Mouse (Mus musculus) liver, embryonic 16.5 days (tissue): ENCODE measurements around the gene Arhgap28. TPM values are rescaled to one million over a fixed set of nuclear protein-coding genes. Genes with fewer than 3 reads are reported as not detected.

ENCODE experiments used
- ATAC-seq: fragments of 200-750 bp; cut with Nextera tagmentation; 2 replicates; pipeline ENCODE4 v1.8.0; 2017; ENCODE audit warnings: low read depth, mild to moderate bottlenecking, moderate number of reproducible peaks, moderate library complexity
- H3K27ac ChIP-seq: fragments of 300-500 bp; sonication (generic); 2 replicates; pipeline ENCODE4 v1.5.1; 2014; ENCODE audit warnings: mild to moderate bottlenecking, low read length
- H3K27me3 ChIP-seq: fragments of 300-500 bp; sonication (generic); 2 replicates; pipeline ENCODE4 v1.6.1; 2014; ENCODE audit warnings: low read depth, low read length, mixed read lengths; ENCODE audit not compliant: control insufficient read depth, insufficient read depth
- H3K36me3 ChIP-seq: fragments of 300-500 bp; sonication (generic); 2 replicates; pipeline ENCODE4 v1.6.1; 2014; ENCODE audit warnings: mild to moderate bottlenecking; ENCODE audit not compliant: control insufficient read depth, insufficient read depth
- H3K4me1 ChIP-seq: fragments of 300-500 bp; sonication (generic); 2 replicates; pipeline ENCODE4 v1.6.1; 2014; ENCODE audit warnings: low read depth, low read length, mixed read lengths; ENCODE audit not compliant: control insufficient read depth
- H3K4me2 ChIP-seq: fragments of 300-500 bp; sonication (generic); 2 replicates; pipeline ENCODE4 v1.6.1; 2014; ENCODE audit warnings: low read depth, low read length, mixed read lengths
- H3K4me3 ChIP-seq: fragments of 300-500 bp; sonication (generic); 2 replicates; pipeline ENCODE4 v1.5.1; 2014; ENCODE audit warnings: low read depth, mild to moderate bottlenecking, low read length
- H3K9ac ChIP-seq: fragments of 300-500 bp; sonication (generic); 2 replicates; pipeline ENCODE4 v1.6.1; 2014; ENCODE audit warnings: low read depth, low read length
- H3K9me3 ChIP-seq: fragments of 300-500 bp; sonication (generic); replicated peaks from 2 replicates; pipeline ENCODE4 v1.6.1; 2016; ENCODE audit warnings: low read length; ENCODE audit not compliant: control insufficient read depth
- WGBS: fragments of 180-500 bp; shearing (Covaris S2); extraction: QIAGEN DNeasy Blood & Tissue Kit; methylation state at CpG from one replicate; pipeline ENCODE4 v1.1.7; 2014; ENCODE audit not compliant: insufficient replicate concordance; 5-methylcytosine and 5-hydroxymethylcytosine counted together
- polyA plus RNA-seq: library from polyadenylated mRNA; unstranded; fragments of >200 nt; fragmentation: Nextera tagmentation; extraction: Ambion mirVana; gene quantifications from 2 replicates; pipeline ENCODE4 v1.2.1, GENCODE M21; 2015

Gene Arhgap28
- polyA plus RNA-seq, 1 experiment from 2014 or later, result 1.3 TPM

GRCm38 (mm10) chr17:67908537-67908936 lies 95.4 kb downstream of the Arhgap28 start:
- Histone ChIP-seq H3K4me2 (no peak overlapping the region), H3K9ac (no peak overlapping the region), H3K27me3 (no peaks in the 10 kb centered on the region), H3K4me3 (no peak overlapping the region), H3K9me3 (no peaks in the 10 kb centered on the region), H3K36me3 (no peaks in the 10 kb centered on the region), H3K27ac (no peak overlapping the region), H3K4me1 (no peaks in the 10 kb centered on the region)
- WGBS, result 71% methylated on average over 4 of the region's 4 CpGs
- no peak for ATAC-seq

DNA sequence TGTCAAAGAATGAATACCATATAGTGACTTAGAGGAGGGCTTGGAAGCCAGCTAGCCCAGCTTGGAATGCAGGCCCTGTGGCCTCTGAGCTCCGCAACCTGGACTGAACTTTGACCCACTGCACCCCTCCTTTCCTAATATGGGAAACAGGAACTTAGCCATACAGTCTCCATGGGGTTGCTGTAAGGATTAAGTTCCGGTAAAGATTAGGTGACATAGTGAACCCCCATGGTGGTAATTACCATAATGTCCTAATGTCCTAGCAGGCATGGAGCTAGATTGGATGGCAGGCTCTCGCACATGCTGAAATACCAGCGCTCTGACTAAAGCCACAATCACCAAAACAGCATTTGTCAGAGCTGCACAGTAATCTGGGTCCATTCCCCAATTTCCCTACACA lies 95.8 kb downstream of the Arhgap28 start:
- Histone ChIP-seq H3K4me2 (no peak overlapping the region), H3K27me3 (no peaks in the 10 kb centered on the region), H3K4me3 (no peak overlapping the region), H3K9me3 (no peaks in the 10 kb centered on the region), H3K4me1 (no peaks in the 10 kb centered on the region), H3K36me3 (no peaks in the 10 kb centered on the region), H3K9ac (no peak overlapping the region), H3K27ac (no peak overlapping the region)
- WGBS, result 70% methylated on average over 4 of the region's 4 CpGs
- no peak for ATAC-seq

DNA sequence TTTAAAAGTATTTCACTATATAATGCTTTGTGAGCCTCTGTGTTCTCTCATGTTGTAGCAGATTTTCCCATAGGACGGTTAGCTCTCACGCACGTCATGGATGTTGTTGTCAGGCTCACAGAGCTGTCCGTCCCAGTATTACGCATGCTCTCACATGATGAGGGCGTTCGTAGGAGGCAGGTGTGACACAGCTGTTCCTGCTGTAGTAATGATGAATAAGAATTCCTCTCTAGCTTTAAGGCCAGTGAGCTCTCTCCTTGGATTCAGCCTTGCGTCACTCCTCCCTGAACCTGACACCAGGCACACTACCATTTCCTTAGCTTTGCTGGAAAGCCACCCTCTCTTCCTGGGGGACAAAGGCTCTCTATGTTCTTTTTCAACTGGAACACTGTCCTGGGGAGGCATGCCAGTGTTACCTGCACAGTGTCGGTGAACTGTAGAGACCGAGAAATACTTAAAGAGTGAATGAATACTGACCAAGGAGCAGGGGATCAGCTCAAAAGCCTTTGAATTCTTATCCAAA lies 96.3 kb downstream of the Arhgap28 start:
- Histone ChIP-seq H3K4me1 (no peaks in the 10 kb centered on the region), H3K36me3 (no peaks in the 10 kb centered on the region), H3K27ac (no peak overlapping the region), H3K4me2 (no peak overlapping the region), H3K9me3 (no peaks in the 10 kb centered on the region), H3K27me3 (no peaks in the 10 kb centered on the region), H3K9ac (no peak overlapping the region), H3K4me3 (no peak overlapping the region)
- 78% methylated on average over 10 of the region's 10 CpGs for WGBS
- no peak for ATAC-seq

DNA sequence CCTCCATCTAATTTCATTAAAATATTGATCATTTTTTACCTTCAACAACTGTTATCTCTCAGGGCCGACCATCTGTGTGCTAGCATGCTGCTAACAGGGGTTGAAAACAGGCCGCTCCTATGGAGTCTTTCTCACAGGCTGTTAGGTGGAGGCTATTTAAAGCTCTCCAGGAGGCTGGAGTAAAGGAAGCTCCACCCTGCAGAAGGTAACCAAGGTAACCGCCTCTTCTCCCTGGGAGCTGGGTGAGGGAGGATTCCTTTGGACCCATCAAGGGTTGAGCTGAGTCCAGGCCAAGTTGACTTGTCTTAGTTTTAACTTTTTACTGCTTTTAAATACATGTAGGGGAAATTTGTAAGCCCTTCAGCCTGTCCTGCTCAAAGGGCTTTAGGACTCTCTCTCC lies 97.7 kb downstream of the Arhgap28 start:
- Histone ChIP-seq H3K27ac (no peak overlapping the region), H3K36me3 (no peaks in the 10 kb centered on the region), H3K9me3 (no peaks in the 10 kb centered on the region), H3K27me3 (no peaks in the 10 kb centered on the region), H3K9ac (no peak overlapping the region), H3K4me2 (no peak overlapping the region), H3K4me3 (no peak overlapping the region), H3K4me1 (no peaks in the 10 kb centered on the region)
- WGBS, result 63% methylated on average over 3 of the region's 3 CpGs
- ATAC-seq, result no peak

DNA sequence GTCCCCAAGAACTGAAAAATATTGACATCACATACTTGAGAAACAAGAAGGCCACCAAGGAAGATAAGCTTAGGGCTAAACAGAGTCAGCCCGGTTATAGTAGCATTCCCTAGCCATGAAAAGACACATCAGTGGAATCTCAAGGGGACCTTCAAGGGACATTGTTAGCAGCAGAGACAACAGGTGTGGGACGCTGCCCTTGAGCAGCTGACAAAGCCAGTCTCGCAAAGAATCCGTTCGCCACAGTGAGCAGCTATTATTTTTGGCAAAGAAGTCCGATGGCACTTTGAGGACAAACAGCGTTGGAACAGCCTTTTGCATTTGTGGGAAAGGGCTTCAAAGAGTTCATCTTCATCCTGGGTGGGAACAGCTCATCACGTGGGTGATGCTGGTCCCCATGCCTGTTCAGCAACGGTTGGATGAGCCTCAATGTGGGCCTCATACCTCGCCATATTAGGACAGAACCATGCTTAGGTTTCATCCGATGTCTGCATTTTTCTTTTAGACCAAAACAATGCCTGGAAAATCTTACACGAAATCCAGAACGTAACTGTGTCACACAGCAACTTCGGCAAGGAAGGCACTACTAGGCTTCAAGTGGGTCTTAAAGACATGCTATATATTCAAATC lies 99.5 kb downstream of the Arhgap28 start:
- WGBS, result 69% methylated on average over 14 of the region's 14 CpGs
- Histone ChIP-seq H3K4me3 (no peak overlapping the region), H3K36me3 (no peaks in the 10 kb centered on the region), H3K9me3 (no peaks in the 10 kb centered on the region), H3K27me3 (no peaks in the 10 kb centered on the region), H3K9ac (no peak overlapping the region), H3K4me1 (no peaks in the 10 kb centered on the region), H3K27ac (no peak overlapping the region), H3K4me2 (no peak overlapping the region)
- no peak for ATAC-seq

DNA sequence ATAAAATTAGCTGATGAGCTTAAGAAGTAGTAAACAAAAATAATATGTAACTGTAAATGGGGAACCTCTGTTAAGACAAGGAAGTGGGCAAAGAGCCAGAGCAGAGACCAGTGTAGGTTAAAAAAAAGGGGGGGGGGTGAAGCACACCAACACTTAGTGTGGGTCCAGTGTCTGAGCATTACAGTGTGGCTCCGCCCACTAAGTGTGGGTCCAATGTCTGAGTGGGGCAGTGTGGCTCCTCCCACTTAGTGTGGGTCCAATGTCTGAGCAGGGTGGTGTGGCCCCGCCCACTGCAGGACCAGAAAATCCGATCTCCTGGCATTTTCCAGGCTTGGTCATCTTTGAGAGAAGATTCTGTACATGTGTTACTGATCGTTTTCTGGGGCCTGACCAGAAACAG lies 101.1 kb downstream of the Arhgap28 start:
- Histone ChIP-seq H3K9ac (no peak overlapping the region), H3K4me1 (no peaks in the 10 kb centered on the region), H3K4me2 (no peak overlapping the region), H3K4me3 (no peak overlapping the region), H3K27ac (no peak overlapping the region), H3K36me3 (no peaks in the 10 kb centered on the region), H3K27me3 (no peaks in the 10 kb centered on the region), H3K9me3 (no peaks in the 10 kb centered on the region)
- no peak for ATAC-seq
- 68% methylated on average over 4 of the region's 4 CpGs for WGBS

DNA sequence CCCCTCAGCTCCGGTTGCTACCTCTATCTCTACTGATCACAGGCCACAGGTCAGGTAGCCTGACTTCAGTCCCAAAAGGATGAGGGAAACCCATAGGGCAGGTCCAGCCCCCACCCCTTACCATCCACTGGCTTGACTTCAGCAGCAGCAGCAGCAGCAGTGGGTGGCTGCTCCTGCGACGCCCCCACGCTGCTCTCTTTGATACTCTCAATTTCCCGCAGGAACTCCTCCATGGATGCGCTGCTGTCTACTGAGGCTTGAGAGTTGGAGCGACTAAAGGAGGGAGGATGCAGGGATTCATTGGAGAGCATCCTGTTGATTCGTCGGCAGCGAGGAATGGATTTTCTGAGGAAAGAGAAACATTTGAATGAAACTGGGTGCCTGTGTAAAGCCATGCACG lies 102.8 kb downstream of the Arhgap28 start:
- no peaks in the 10 kb centered on the region for H3K36me3 ChIP-seq
- H3K4me2 ChIP-seq, result no peak overlapping the region
- H3K9ac ChIP-seq, result no peak overlapping the region
- no peaks in the 10 kb centered on the region for H3K27me3 ChIP-seq
- no peaks in the 10 kb centered on the region for H3K9me3 ChIP-seq
- no peaks in the 10 kb centered on the region for H3K4me1 ChIP-seq
- H3K4me3 ChIP-seq, result no peak overlapping the region
- no peak for ATAC-seq
- H3K27ac ChIP-seq, result no peak overlapping the region
- WGBS, result 77% methylated on average over 11 of the region's 11 CpGs

- Histone ChIP-seq H3K4me3 (no peak overlapping the region), H3K4me1 (no peaks in the 10 kb centered on the region), H3K9ac (no peak overlapping the region), H3K27ac (no peak overlapping the region), H3K36me3 (no peaks in the 10 kb centered on the region), H3K9me3 (no peaks in the 10 kb centered on the region), H3K27me3 (no peaks in the 10 kb centered on the region), H3K4me2 (no peak overlapping the region)
- 73% methylated on average over 5 of the region's 5 CpGs for WGBS
- ATAC-seq, result no peak
These were observed 104.5 kb downstream of the Arhgap28 start for GRCm38 (mm10) chr17:67899376-67899775.

DNA sequence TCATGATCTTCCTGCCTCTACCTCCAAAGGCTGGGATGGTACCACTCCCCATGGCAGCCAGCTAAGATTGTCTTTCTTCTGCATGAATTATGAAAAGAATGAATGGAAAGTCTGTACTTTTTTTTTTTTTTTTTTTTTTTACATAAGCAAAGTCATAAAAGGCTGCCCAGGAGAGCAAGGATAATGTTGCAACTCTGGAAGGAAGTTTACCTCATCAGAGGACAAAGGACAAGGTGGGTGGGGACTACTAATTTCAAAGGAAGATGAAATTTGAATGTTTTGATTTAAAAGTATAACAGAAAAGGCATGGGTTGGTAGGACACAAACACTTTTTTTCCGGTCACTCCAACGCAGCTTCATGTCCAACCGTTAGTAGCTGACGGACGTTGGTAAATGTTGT lies 107.5 kb downstream of the Arhgap28 start:
- H3K27ac ChIP-seq, result no peak overlapping the region
- H3K9me3 ChIP-seq, result no peaks in the 10 kb centered on the region
- WGBS, result 81% methylated on average over 5 of the region's 5 CpGs
- no peak overlapping the region for H3K4me2 ChIP-seq
- no peak for ATAC-seq
- no peak overlapping the region for H3K4me3 ChIP-seq
- no peaks in the 10 kb centered on the region for H3K4me1 ChIP-seq
- H3K27me3 ChIP-seq, result no peaks in the 10 kb centered on the region
- H3K9ac ChIP-seq, result no peak overlapping the region
- H3K36me3 ChIP-seq, result no peaks in the 10 kb centered on the region
